Mouse (Mus musculus) lung, postnatal 0 days (tissue): ENCODE results near the gene Naa38. TPM values are rescaled to one million over a fixed set of nuclear protein-coding genes. Genes with fewer than 3 reads are reported as not detected.
"Not testable (repeated sequence)": the region's sequence is repeated elsewhere in the genome, so short reads cannot be mapped to it uniquely, and the experiment has no call there.

Source experiments
- ATAC-seq: fragments of 200-750 bp; cut with Nextera tagmentation; 2 replicates; pipeline ENCODE4 v1.8.0; 2017; ENCODE audit warnings: moderate library complexity
- DNase-seq: peaks from one replicate; pipeline ENCODE4 v3.0.0-alpha.2; 2016; ENCODE audit warnings: low spot score
- H3K27ac ChIP-seq: fragments of 300-500 bp; sonication (generic); 2 replicates; pipeline ENCODE4 v1.5.1; 2014; ENCODE audit warnings: antibody characterized with exemption, mild to moderate bottlenecking, low read length, mixed read lengths
- H3K27me3 ChIP-seq: fragments of 300-500 bp; sonication (generic); replicated peaks from 2 replicates; pipeline ENCODE4 v1.6.1; 2014; ENCODE audit warnings: low read length, mixed read lengths; ENCODE audit not compliant: insufficient read depth
- H3K36me3 ChIP-seq: fragments of 300-500 bp; sonication (generic); 2 replicates; pipeline ENCODE4 v1.6.1; 2014; ENCODE audit warnings: low read length, mixed read lengths; ENCODE audit not compliant: insufficient read depth
- H3K4me1 ChIP-seq: fragments of 300-500 bp; sonication (generic); 2 replicates; pipeline ENCODE4 v1.6.1; 2014; ENCODE audit warnings: antibody characterized with exemption, low read depth, low read length, mixed read lengths; ENCODE audit not compliant: insufficient read depth
- H3K4me2 ChIP-seq: fragments of 300-500 bp; sonication (generic); replicated peaks from 2 replicates; pipeline ENCODE4 v1.6.1; 2014; ENCODE audit warnings: low read depth, mild to moderate bottlenecking, low read length, moderate library complexity, mixed read lengths
- H3K4me3 ChIP-seq: fragments of 300-500 bp; sonication (generic); 2 replicates; pipeline ENCODE4 v1.5.1; 2014; ENCODE audit warnings: low read depth, low read length
- H3K9ac ChIP-seq: fragments of 300-500 bp; sonication (generic); replicated peaks from 2 replicates; pipeline ENCODE4 v1.6.1; 2014; ENCODE audit warnings: low read depth, mild to moderate bottlenecking
- H3K9me3 ChIP-seq: fragments of 300-500 bp; sonication (generic); 2 replicates; pipeline ENCODE4 v1.6.1; 2016; ENCODE audit warnings: low read length, mixed read lengths
- CTCF ChIP-seq: IDR thresholded peaks from 2 replicates; pipeline ENCODE4 v1.5.1; 2016; ENCODE audit warnings: antibody characterized with exemption, mild to moderate bottlenecking
- EP300 ChIP-seq: IDR thresholded peaks from 2 replicates; pipeline ENCODE4 v1.6.1; 2016; ENCODE audit warnings: antibody characterized with exemption, mild to moderate bottlenecking, control low read depth
- WGBS: fragments of 180-500 bp; shearing (Covaris S2); extraction: QIAGEN DNeasy Blood & Tissue Kit; methylation state at CpG from one replicate; pipeline ENCODE4 v1.1.7; 2014; 5-methylcytosine and 5-hydroxymethylcytosine counted together
- polyA plus RNA-seq: library from polyadenylated mRNA; unstranded; fragments of >200 nt; fragmentation: Nextera tagmentation; extraction: Ambion mirVana; gene quantifications from 2 replicates; pipeline ENCODE4 v1.2.1, GENCODE M21; 2015

Naa38 gene
- polyA plus RNA-seq, 1 experiment from 2014 or later, result 142 TPM

- H3K4me2 ChIP-seq, result no peak overlapping the region
- ATAC-seq, result 0 out of 2 replicates have a peak, but pooled peaks have one; percentile 3
- H3K4me3 ChIP-seq, result no peak overlapping the region
- H3K9me3 ChIP-seq, result no peaks in the 10 kb centered on the region
- WGBS, result 46% methylated on average over 10 of the region's 10 CpGs
- H3K27me3 ChIP-seq, result no peaks in the 10 kb centered on the region
- peak; percentile 84 for DNase-seq
- TF ChIP-seq EP300, result 0 out of 2 replicates have a peak, but pooled peaks have one; percentile 23
- TF ChIP-seq CTCF, result peak; percentile 81
- H3K36me3 ChIP-seq, result no peaks in the 10 kb centered on the region
- H3K4me1 ChIP-seq, result no peaks in the 10 kb centered on the region
- H3K27ac ChIP-seq, result no peak overlapping the region
- H3K9ac ChIP-seq, result no peak overlapping the region
These were observed 4.8 kb upstream of the Naa38 start for GRCm38 (mm10) chr11:69390400-69391034.

GRCm38 (mm10) chr11:69394591-69395167 is 608 bp upstream of the Naa38 start:
- Histone ChIP-seq H3K9ac (peak overlapping the region; percentile 84), H3K4me3 (peak overlapping the region; percentile 63), H3K4me2 (peak overlapping the region; percentile 76), H3K27ac (peak overlapping the region; percentile 94; the same call in 1 of the 2 replicates), H3K4me1 (peaks cover 10% of the 10 kb centered on the region)
- ATAC-seq, result peak; percentile 7; the same call in 1 of the 2 replicates
- not testable (repeated sequence) for H3K27me3 ChIP-seq, H3K9me3 ChIP-seq, H3K36me3 ChIP-seq
- WGBS, result under 1% methylated on average over 31 of the region's 31 CpGs
- peak; percentile 45 for DNase-seq

GRCm38 (mm10) chr11:69395634-69396373 is 517 bp downstream of the Naa38 start:
- TF ChIP-seq EP300, result peak; percentile 99
- no peak for TF ChIP-seq CTCF
- DNase-seq, result peak; percentile 100

GRCm38 (mm10) chr11:69396772-69397171 is 1.5 kb downstream of the Naa38 start:
- Histone ChIP-seq H3K27me3 (no peaks in the 10 kb centered on the region), H3K27ac (peak overlapping the region; percentile 94), H3K4me2 (peak overlapping the region; percentile 76), H3K36me3 (peaks cover 10% of the 10 kb centered on the region; the same call in 1 of the 2 replicates), H3K4me1 (peaks cover 10% of the 10 kb centered on the region), H3K9ac (peak overlapping the region; percentile 84; the same call in 1 of the 2 replicates), H3K4me3 (peak overlapping the region; percentile 63), H3K9me3 (no peaks in the 10 kb centered on the region)
- peak; percentile 63 for DNase-seq
- peak; percentile 1; the same call in 1 of the 2 replicates for ATAC-seq
- WGBS, result 27% methylated on average over 11 of the region's 11 CpGs
- TF ChIP-seq CTCF (no peak), EP300 (no peak; the same call in 1 of the 2 replicates)

More at GRCm38 (mm10) chr11:69395634-69396373, 517 bp downstream of the Naa38 start:
- peak overlapping the region; percentile 94 for H3K27ac ChIP-seq
- H3K4me2 ChIP-seq, result peak overlapping the region; percentile 76
- H3K9me3 ChIP-seq, result no peaks in the 10 kb centered on the region
- H3K4me3 ChIP-seq, result peak overlapping the region; percentile 63
- peaks cover 7% of the 10 kb centered on the region; the same call in 1 of the 2 replicates for H3K36me3 ChIP-seq
- no peaks in the 10 kb centered on the region for H3K27me3 ChIP-seq
- ATAC-seq, result peak; percentile 90
- H3K4me1 ChIP-seq, result peaks cover 10% of the 10 kb centered on the region
- peak overlapping the region; percentile 84 for H3K9ac ChIP-seq
- WGBS, result 1% methylated on average over 43 of the region's 48 CpGs

- H3K36me3 ChIP-seq, result peaks cover 10% of the 10 kb centered on the region; the same call in 1 of the 2 replicates
- peak overlapping the region; percentile 94 for H3K27ac ChIP-seq
- no peak for ATAC-seq
- DNase-seq, result peak; percentile 55
- H3K9me3 ChIP-seq, result no peaks in the 10 kb centered on the region
- TF ChIP-seq CTCF (peak; percentile 48), EP300 (no peak)
- H3K27me3 ChIP-seq, result no peaks in the 10 kb centered on the region
- peaks cover 10% of the 10 kb centered on the region for H3K4me1 ChIP-seq
- WGBS, result 32% methylated on average over 22 of the region's 24 CpGs
- peak overlapping the region; percentile 40 for H3K4me3 ChIP-seq
- peak overlapping the region; percentile 84 for H3K9ac ChIP-seq
- H3K4me2 ChIP-seq, result peak overlapping the region; percentile 76
These were observed 2.3 kb downstream of the Naa38 start for GRCm38 (mm10) chr11:69397581-69398057.

- DNase-seq (peak; percentile 65), ATAC-seq (peak; percentile 3; the same call in 1 of the 2 replicates)
- Histone ChIP-seq H3K4me3 (peak within 1 kb of the TSS; percentile 40), H3K9ac (peak within 1 kb of the TSS; percentile 84), H3K9me3 (no peaks in the 10 kb centered on the region), H3K27me3 (no peaks in the 10 kb centered on the region), H3K4me2 (peak within 1 kb of the TSS; percentile 76), H3K4me1 (peaks cover 10% of the 10 kb centered on the region), H3K36me3 (peaks cover 10% of the 10 kb centered on the region; the same call in 1 of the 2 replicates), H3K27ac (peak within 1 kb of the TSS; percentile 94)
- 17% methylated on average over 11 of the region's 16 CpGs for WGBS
- TF ChIP-seq CTCF (no peak), EP300 (peak; percentile 48; the same call in 1 of the 2 replicates)
These were observed 2.8 kb downstream of the Naa38 start, which contains the start of gene Tmem88 for GRCm38 (mm10) chr11:69398059-69398458. Tmem88 (minus strand) TSS chr11:69398234.
